Mouse (Mus musculus) CD8-positive naive resting alpha-beta T cell, adult 2 months (primary cell): ENCODE results near the gene Il4ra.
A peak's percentile ranks its signal among the peaks of the same experiment; 100 is the strongest.

Experiments used
- DNase-seq, 2 experiments: peaks; one replicate each; pipeline ENCODE4 v3.0.0; 2022; ENCODE audit warnings: low read depth in 2 of 2, low spot score in 2 of 2

Gene Il4ra

DNA sequence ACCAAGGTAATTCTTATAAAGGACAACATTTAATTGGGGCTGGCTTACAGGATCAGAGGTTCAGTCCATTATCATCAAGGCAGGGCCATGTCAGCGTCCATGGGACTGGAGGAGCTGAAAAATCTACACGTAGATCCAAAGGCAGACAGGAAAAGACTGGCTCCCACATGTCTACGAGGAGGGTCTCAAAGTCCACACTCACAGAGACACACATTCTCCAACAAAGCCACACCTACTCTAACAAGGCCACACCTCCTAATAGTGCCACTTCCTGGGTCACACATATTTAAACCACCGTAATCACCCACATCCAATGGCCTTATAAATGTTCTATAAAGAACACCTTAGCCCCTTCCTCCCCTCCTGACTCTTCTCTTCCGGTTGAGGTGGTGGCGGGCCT lies 5.2 kb upstream of the Il4ra start:
- DNase-seq: no peak

DNA sequence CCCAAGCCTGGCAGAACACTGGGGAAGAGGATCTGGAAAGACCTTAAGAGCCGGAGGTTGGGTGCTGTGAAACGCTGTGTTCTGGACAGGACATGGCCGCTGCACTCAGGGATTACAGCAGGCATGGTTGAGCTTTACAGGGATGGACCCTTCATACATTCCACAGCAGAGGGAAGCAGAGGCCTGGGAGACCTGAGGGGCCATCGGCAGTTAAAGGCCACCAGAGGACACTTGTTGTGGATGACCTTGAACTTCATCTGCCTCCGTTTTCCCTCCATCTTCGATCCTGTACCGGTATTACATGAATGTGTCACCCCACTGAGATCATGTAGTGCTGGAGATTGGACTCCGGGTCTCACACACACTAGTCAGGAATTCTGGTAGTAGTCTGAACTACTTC lies 2.0 kb upstream of the Il4ra start:
- DNase-seq: no peak

DNA sequence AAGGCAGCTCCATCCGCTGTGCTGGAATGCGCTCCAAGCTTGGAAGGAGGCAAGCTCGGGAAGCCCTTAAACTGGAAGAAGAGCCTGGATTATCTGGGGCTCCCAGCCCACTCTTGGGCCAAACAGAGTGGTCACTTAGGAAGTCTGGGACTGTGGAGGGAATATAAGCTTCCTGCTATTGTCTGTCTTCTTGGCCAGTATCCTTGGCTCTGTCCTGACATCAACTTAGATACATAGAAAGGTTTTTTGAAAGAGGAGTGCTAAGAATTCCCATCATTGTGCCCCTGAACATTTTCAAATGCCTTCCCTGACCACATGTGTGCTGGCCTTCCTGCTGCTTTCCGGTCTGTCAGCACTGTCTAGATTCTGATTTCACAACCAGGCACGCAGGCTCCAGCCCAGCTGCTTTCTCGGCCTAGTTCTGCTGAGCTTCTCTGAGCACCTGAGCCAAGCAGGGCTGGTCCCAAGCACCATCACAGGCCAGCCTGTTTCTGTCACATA lies 989 bp upstream of the Il4ra start:
- no peak for DNase-seq

DNA sequence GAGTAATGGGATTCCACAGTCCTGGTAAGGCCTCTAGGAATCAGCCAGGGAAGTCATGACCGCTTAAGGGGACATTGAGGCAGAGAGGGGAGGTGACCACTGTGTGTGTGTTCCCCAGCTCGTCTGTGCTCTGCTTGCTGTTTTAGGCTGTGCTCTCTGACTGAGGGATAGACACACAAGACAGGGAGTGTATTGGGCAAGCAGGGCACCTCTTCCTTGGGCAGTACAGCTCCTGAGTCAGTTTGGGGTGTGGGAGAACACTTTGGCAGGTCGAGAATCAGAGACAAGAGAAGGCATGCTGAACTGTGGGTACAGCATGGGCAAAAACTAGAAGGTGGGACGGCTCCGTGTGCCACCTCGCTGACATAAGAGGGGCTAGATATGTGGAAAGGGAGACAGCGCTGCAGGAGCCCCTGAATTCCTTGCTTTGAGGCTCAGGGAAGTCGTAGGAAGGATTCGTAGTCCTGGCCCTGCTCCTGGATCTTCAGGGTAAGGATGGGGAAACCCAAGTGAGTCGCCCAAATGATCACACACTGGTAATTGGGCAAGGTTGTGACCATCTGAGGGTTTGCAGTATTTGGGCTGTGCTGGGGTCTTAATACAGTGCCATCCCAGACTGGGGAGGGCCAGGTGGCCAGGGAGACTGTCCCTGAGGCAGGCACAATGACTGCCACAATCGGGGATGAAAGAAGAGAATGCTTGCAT lies 1.1 kb downstream of the Il4ra start:
- no peak for DNase-seq

DNA sequence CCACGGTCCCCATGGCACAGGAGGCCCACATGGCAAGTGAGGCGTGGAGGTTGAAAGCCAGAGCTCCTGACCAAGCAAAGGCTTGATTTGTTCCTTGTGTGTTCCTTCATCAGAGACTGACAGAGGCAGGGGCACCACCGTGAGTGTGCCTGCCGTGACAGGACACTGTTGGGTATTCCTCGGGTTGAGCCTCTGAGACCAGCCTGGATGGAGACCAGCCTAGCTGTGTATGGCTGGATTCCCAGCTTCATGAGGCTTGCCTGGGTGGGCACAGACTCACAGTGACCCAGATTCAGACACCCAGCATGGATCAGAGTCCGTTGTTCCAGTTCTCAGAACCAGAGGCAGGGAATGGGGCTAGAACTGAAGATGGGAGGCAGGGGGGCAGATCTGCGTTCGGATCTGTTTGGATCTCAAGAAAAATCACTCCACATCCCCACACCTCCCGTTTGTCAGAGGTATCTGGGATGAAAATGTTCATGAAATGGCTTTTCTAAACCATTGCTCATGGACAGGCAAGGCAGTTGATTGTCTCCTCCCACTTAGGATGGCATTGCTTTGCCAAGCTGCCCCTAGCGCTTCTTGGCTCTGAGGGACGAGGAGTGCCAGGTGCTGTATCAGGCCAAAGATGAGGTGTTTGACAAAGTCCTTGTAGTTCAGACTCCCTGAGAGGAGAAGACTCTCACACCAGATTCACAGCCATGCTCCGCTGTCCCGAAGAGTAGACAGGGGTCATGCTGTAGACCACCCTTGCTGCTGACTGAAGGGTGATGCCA lies 1.9 kb downstream of the Il4ra start:
- no peak for DNase-seq

- DNase-seq: no peak
Observed at GRCm38 (mm10) chr7:125554456-125555114, 2.7 kb downstream of the Il4ra start.

DNA sequence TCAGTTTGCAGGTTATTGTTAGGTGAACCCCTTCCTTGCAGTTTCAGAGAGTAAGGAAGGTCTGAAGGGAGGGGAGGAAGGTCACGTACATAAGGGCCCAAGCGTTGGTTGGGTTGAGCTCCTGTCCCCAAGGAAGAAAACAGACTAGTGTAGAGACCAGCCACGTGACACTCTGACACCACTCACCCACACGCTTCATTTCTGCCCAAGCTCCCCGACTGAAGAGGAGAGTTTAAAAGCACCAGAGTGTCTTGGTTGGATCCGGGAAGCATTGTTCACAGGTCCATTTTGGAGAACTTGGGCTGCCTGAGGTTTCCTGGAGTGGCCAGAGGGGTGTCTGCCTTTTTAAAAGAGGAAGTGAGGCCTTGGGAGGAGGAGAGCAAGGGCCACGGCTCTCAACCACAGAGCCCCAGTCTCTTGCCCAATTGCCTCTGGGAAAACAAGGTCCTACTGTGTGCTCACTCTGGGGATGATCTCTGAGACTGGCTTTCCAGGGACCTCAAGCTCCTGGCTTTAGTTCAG lies 3.5 kb downstream of the Il4ra start:
- DNase-seq: no peak

- no peak for DNase-seq
Observed at GRCm38 (mm10) chr7:125556096-125556495, 4.2 kb downstream of the Il4ra start.

- peak in 1 of 2 experiments; percentile 31 for DNase-seq
Observed at GRCm38 (mm10) chr7:125556865-125557264, 4.9 kb downstream of the Il4ra start.

DNA sequence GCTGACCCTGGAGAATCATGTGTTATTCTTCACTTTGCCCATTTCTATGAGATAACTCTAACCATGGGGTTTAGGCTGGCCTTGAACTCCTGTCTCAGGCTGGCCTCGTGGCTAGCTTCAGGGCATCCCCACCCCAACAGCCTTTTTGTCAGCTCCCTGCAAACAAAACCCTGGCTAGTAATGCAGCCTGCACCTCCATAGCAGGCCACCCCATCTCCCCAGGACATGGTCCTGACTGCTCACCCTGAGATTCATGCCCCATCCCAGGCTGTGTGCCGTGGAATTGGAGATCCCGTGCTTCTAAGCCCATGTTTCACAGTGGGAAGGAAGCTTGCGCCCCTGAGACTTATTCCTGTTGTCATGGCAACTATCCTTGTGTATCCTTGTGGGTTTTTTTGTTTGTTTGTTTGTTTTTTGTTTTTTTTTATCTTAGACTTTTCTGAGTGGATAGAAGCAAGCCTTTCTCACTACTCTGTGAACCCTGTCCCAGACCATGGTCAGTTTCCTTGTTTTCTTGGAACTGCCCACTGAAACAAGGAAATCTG lies 6.6 kb downstream of the Il4ra start:
- DNase-seq: no peak

DNA sequence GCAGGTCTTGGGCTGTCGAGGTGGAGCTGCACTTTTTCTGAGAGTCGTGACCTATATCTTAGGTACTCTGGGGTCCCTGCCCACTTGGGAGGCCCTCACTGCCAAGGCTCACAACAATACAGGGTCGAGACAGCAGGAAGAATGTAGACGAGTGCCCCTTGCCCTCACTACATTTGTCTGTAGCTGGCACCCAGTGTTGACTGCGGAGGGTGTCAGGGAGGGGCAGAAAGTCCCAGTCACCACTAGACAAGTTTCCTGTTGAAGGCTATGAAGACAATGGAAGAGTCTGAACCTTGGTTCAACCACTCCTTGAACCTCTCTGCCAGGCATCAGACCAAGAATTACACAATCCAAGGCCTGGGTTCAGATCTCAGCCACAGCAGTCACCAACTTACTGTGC lies 7.1 kb downstream of the Il4ra start:
- DNase-seq: no peak

DNA sequence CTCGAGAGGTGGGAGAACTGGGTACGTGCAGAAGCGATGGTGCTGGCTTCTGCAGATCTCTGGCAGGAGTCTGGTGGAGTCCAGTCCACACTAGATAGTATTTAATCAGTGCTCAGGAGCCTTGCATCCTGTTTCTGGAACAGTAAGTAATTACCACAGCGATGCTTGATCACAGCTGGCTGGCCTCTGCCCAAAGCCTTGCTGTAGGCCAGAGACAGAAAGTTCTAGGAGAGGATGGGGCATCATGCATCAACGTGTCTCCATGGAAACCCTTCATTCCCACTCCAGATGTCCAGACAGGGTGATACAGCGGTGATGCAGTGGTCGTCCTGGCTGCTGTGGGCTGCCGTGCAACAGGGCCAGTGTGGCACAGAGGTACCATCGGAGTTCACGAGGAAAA lies 7.6 kb downstream of the Il4ra start:
- no peak for DNase-seq

DNA sequence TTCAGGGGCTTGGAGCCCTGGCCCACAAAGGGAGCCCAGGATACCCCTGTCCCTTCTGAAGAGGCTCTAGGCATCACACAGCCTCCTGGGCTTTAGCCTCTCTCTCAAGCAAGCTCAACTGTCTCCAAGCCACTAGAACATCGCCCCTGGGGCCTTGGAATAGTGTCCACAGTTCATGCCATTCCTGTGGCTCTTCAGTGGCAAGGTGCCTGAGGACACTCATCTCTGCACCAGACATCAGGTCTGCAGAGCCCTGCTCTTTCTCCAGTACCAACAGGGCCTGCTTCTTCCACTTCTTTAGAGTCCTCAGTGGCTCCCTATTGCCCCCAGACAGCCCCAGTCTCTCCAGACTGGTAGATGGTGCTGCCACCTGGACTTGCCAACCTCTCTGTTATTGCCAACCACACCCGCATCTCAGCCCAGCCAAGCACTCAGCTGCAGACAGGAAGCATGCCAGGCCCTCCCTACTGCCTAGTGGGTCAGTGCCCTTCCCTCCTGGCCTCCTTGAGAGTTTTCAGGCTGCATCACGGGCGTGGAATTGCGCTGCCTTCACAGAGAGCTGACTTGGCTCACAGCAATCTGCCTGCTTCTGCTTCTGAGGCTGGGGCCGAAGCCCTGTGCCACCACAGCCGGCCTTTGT lies 8.3 kb downstream of the Il4ra start:
- DNase-seq: no peak

DNA sequence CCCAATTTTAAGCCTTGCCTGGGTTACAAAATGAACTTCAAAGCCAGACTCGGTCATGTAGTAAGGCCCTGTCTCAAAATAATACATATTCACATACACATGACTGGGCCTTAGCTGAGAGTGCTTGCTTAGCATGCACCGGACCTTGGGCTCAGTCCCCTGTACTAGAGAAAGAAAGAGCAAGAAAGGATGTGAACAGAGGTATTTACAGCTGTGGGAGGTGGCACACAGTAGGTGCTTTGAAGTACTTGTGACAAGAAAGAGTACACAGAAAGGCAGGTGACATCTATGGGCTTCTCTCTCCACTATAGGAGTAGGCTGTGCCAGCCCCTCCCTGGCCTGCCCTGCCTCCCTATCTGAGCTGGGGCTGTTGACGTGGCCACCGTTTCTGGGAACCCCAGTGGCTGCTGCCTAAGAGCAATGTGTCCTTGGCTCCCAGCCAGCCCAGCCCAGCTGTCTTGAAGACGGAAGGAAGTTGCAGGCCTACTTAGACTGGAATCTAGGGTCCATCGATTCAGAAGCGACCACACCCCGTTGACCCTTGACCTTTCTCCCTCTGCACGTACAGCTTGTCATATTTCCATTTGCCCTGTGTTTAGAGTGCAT lies 9.3 kb downstream of the Il4ra start:
- peak; percentile 76 to 81 for DNase-seq

DNA sequence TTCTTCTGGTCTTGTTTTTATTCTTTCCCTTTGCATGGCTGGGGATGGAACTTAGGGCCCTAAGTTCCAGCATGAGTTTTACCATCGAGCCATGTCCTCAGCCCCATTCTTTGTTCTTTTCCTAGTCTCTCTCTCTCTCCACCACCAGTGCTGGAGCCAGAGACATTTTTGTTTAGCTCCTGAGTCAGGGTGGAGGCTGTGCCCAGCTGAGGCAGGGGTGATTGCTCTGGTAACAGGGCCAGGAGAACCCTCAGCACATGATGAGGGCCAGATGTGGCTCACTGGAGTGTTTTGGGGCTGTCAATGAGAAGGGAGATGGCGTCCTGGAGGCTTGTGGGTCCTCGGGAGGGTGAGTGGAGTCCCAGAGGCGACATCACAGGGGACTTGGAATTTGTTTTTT lies 10.5 kb downstream of the Il4ra start:
- DNase-seq: no peak

GRCm38 (mm10) chr7:125563093-125563492 lies 11.2 kb downstream of the Il4ra start:
- DNase-seq: no peak

DNA sequence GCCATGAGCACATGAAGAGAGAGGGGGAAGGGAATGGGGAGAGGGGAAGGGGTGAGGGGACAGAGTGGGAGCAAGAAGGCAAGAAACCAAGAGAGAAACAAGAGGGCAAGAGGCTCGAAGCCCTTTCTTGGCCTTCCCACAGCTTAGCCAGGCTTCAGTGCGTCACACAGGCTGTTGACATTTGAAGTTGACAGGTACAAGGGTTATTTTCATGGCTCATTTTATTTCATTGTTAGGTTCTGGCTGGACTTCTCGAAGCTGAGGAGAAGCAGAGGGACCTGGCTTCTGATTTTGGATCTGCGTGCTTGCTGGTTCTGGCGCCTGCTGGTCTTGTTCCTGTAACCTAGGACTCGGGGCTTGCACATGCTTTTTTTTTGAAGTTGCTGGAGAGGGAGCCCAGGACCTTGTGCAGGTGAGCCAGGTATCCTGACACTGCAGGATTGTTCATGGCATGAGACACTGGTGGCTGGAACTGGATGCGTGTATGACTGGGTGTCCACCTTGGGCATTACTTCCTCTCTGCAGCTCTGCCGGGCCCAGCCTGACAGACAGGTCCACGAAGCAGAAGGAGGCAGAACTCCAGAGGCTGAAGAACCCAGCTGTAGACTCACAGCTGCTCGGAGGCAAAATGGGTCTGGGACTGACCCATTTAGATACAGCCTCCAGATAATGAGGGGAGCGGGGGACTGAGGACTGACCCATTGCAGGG lies 12.6 kb downstream of the Il4ra start:
- DNase-seq: no peak

- no peak for DNase-seq
Observed at GRCm38 (mm10) chr7:125565516-125566285, 13.8 kb downstream of the Il4ra start.

DNA sequence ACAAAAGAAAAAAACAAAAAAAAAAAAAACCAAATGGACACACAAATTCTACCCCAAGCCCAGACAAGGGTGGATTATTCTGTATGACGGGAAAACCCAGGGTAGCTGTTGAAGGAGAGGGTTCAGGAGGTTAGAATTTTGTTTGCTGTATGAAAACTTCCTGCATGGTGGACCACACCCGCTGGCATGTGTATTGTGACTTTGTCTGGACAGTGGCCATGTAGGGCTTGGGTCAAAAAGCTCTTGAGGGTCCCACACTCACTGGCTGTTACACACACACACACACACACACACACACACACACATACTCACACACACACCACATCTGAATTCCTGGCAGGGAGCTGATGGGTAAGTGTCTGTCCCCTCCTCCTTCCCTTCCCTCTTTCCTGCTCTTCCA lies 14.5 kb downstream of the Il4ra start:
- DNase-seq: no peak
